Mouse (Mus musculus) forebrain, embryonic 16.5 days (tissue): ENCODE measurements at regions not wholly inside any gene's neighbourhood (a gene's known extent, or its start where the extent isn't known, plus 50 kb on each side); places are given as distances from the start of the nearest gene placed in this dataset.

ENCODE experiments used
- ATAC-seq: fragments of 200-750 bp; cut with Nextera tagmentation; 2 replicates; pipeline ENCODE4 v1.8.0; 2017; ENCODE audit warnings: mild to moderate bottlenecking, moderate library complexity
- H3K27ac ChIP-seq: fragments of 300-500 bp; sonication (generic); 2 replicates; pipeline ENCODE4 v1.5.1; 2014; ENCODE audit warnings: low read length, control low read depth
- H3K27me3 ChIP-seq: fragments of 300-500 bp; sonication (generic); replicated peaks from 2 replicates; pipeline ENCODE4 v1.6.1; 2014; ENCODE audit warnings: low read length; ENCODE audit not compliant: control insufficient read depth, insufficient read depth
- H3K36me3 ChIP-seq: fragments of 300-500 bp; sonication (generic); 2 replicates; pipeline ENCODE4 v1.6.1; 2014; ENCODE audit not compliant: control insufficient read depth, insufficient read depth
- H3K4me1 ChIP-seq: fragments of 300-500 bp; sonication (generic); replicated peaks from 2 replicates; pipeline ENCODE4 v1.6.1; 2014; ENCODE audit warnings: low read length; ENCODE audit not compliant: control insufficient read depth, insufficient read depth
- H3K4me2 ChIP-seq: fragments of 300-500 bp; sonication (generic); 2 replicates; pipeline ENCODE4 v1.6.1; 2014; ENCODE audit warnings: mild to moderate bottlenecking, low read length, control low read depth
- H3K4me3 ChIP-seq: fragments of 300-500 bp; sonication (generic); replicated peaks from 2 replicates; pipeline ENCODE4 v1.5.1; 2014; ENCODE audit warnings: mild to moderate bottlenecking, low read length, control low read depth
- H3K9ac ChIP-seq: fragments of 300-500 bp; sonication (generic); replicated peaks from 2 replicates; pipeline ENCODE4 v1.6.1; 2014; ENCODE audit warnings: low read depth, low read length, control low read depth
- H3K9me3 ChIP-seq: fragments of 300-500 bp; sonication (generic); 2 replicates; pipeline ENCODE4 v1.6.1; 2016; ENCODE audit warnings: low read length; ENCODE audit not compliant: control insufficient read depth
- WGBS: fragments of 180-500 bp; shearing (Covaris S2); extraction: QIAGEN DNeasy Blood & Tissue Kit; methylation state at CpG from one replicate; pipeline ENCODE4 v1.1.7; 2014; 5-methylcytosine and 5-hydroxymethylcytosine counted together

GRCm38 (mm10) chr6:15501063-15501462, 219.4 kb upstream of the Mdfic start:
- H3K9ac ChIP-seq: no peak overlapping the region
- ATAC-seq: no peak
- H3K27me3 ChIP-seq: no peaks in the 10 kb centered on the region
- no peaks in the 10 kb centered on the region for H3K9me3 ChIP-seq
- H3K27ac ChIP-seq: no peak overlapping the region
- no peaks in the 10 kb centered on the region for H3K36me3 ChIP-seq
- no peaks in the 10 kb centered on the region for H3K4me1 ChIP-seq
- WGBS: 49% methylated on average over 4 of the region's 4 CpGs
- no peak overlapping the region for H3K4me3 ChIP-seq
- no peak overlapping the region for H3K4me2 ChIP-seq

GRCm38 (mm10) chr6:15509314-15509713, 211.1 kb upstream of the Mdfic start:
- Histone ChIP-seq H3K27ac (no peak overlapping the region), H3K4me2 (no peak overlapping the region), H3K27me3 (no peaks in the 10 kb centered on the region), H3K36me3 (no peaks in the 10 kb centered on the region), H3K4me1 (no peaks in the 10 kb centered on the region), H3K4me3 (no peak overlapping the region), H3K9ac (no peak overlapping the region), H3K9me3 (no peaks in the 10 kb centered on the region)
- WGBS: 77% methylated on average over 2 of the region's 2 CpGs
- ATAC-seq: no peak

DNA sequence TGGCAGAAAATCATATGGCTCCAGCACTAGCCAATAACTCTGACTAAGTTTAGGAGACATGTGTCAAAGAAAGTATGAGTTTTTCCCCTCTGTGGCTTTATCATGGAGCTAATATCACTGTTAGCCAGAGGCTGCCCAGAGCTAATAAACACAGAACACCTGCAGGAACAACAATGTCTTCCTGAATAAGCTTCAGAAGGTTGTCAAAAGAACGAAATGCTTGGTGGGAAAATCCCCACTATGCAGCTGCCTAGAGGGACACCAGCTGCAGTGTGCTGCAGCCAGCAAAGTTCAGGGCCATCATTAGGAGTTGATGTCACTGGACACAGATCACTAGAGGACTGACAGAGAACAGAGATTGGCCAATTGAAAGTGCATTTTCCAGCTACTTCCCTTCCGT, 183.2 kb upstream of the Mdfic start:
- 72% methylated on average over 2 of the region's 2 CpGs for WGBS
- no peak overlapping the region for H3K9ac ChIP-seq
- no peak overlapping the region for H3K27ac ChIP-seq
- H3K4me1 ChIP-seq: no peaks in the 10 kb centered on the region
- H3K4me3 ChIP-seq: no peak overlapping the region
- H3K36me3 ChIP-seq: no peaks in the 10 kb centered on the region
- no peak overlapping the region for H3K4me2 ChIP-seq
- no peaks in the 10 kb centered on the region for H3K27me3 ChIP-seq
- ATAC-seq: no peak
- no peaks in the 10 kb centered on the region for H3K9me3 ChIP-seq

GRCm38 (mm10) chr6:15541969-15542368, 178.5 kb upstream of the Mdfic start:
- Histone ChIP-seq H3K4me1 (no peaks in the 10 kb centered on the region), H3K4me3 (no peak overlapping the region), H3K27me3 (no peaks in the 10 kb centered on the region), H3K9me3 (no peaks in the 10 kb centered on the region), H3K27ac (no peak overlapping the region), H3K9ac (no peak overlapping the region), H3K36me3 (no peaks in the 10 kb centered on the region), H3K4me2 (no peak overlapping the region)
- no peak for ATAC-seq
- WGBS: 75% methylated on average over 4 of the region's 4 CpGs

DNA sequence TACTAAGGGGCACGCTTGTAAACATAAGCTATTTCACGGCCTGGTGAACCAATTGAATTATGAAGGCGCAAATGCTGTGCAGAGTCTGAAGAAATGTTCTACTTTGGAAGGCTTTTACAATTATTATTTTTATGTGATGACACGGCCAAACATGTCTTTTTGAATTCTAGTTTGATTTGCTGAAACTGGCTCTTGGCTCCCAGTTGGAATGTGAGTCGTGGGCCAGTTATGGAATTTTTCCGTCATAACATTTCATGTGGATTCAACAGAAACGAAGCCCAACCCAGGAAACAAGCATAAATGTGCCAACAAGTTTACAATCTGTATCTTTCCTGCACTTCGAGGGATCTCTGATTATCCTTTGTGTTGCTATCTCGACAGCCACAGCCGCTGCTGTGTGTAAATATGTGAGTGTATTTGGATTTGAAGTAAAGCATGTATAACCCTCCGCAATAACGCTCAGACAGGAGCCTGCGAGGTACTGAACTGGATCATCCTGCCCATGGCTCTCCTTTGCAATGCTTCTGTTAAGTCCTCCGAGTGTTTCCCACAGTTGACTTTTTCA, 176.9 kb upstream of the Mdfic start:
- Histone ChIP-seq H3K9me3 (no peaks in the 10 kb centered on the region), H3K4me1 (no peaks in the 10 kb centered on the region), H3K27ac (no peak overlapping the region), H3K4me3 (no peak overlapping the region), H3K4me2 (no peak overlapping the region), H3K27me3 (no peaks in the 10 kb centered on the region), H3K9ac (no peak overlapping the region), H3K36me3 (no peaks in the 10 kb centered on the region)
- ATAC-seq: no peak
- 86% methylated on average over 14 of the region's 14 CpGs for WGBS

DNA sequence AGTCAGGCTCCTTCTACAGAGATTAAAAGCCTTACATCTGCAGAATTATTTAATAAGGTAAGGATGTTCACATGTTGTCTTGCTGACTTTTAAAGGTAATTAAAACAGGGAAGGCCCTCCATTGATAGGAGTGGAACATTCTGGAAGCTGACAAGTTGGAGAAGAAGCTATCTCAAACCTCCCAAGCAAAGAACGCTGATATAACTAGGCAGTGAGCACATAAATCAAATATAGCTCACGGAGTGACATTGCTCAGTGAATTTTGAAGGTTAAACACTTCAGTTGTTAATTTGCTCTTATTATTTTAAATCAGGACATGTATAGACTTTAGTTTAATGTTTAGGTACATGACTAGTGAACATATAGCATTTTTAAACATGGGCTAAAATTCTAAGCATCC, 171.6 kb upstream of the Mdfic start:
- Histone ChIP-seq H3K4me3 (no peak overlapping the region), H3K4me2 (no peak overlapping the region), H3K9ac (no peak overlapping the region), H3K27ac (no peak overlapping the region), H3K9me3 (no peaks in the 10 kb centered on the region), H3K27me3 (no peaks in the 10 kb centered on the region), H3K36me3 (no peaks in the 10 kb centered on the region), H3K4me1 (no peaks in the 10 kb centered on the region)
- ATAC-seq: no peak
- 94% methylated on average over 2 of the region's 2 CpGs for WGBS

- no peak for ATAC-seq
- no peak overlapping the region for H3K27ac ChIP-seq
- H3K27me3 ChIP-seq: no peaks in the 10 kb centered on the region
- H3K4me1 ChIP-seq: no peaks in the 10 kb centered on the region
- H3K4me2 ChIP-seq: no peak overlapping the region
- H3K36me3 ChIP-seq: no peaks in the 10 kb centered on the region
- WGBS: 47% methylated on average over 1 of the region's 1 CpGs
- no peak overlapping the region for H3K9ac ChIP-seq
- no peak overlapping the region for H3K4me3 ChIP-seq
- H3K9me3 ChIP-seq: no peaks in the 10 kb centered on the region
Observed at GRCm38 (mm10) chr6:15592780-15593179, 127.7 kb upstream of the Mdfic start.

DNA sequence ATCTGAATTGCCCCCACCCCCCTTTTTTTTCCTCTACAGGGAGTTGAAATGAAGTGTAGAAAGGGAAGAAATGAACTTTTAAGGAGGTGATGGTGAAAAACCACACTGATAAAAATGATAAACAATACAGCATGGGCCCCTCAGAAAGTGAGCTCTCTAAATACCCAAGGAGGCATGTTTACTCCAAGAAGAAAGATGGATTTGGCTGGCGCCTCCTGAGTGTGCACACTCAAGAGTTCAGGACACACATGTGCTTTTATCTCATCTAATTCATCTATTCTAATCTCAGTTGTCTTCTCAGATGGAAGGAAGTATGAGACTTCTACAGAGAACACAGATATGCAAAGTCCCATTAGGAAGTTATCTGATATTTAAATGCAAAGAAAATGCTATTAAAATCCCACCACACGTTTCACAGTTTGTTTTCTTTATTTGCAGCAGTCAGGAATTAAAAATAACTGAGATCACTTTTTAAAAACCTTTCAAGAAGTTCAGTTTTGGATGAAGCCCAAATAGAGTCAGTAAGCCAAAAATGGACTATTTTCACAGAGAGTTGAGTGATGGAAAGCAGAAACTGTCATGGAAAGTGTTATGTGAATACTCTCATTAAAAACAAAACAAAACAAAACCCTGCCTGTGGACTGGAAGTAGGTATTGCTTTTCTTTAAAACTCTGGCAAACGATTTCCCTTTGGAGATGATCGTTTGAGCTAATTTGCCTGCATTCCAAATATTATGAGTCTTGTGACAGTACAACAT, 123.1 kb upstream of the Mdfic start:
- Histone ChIP-seq H3K4me1 (no peaks in the 10 kb centered on the region), H3K36me3 (no peaks in the 10 kb centered on the region), H3K9ac (no peak overlapping the region), H3K4me3 (no peak overlapping the region), H3K9me3 (no peaks in the 10 kb centered on the region), H3K27me3 (no peaks in the 10 kb centered on the region), H3K4me2 (no peak overlapping the region), H3K27ac (no peak overlapping the region)
- WGBS: 53% methylated on average over 4 of the region's 4 CpGs
- no peak for ATAC-seq

DNA sequence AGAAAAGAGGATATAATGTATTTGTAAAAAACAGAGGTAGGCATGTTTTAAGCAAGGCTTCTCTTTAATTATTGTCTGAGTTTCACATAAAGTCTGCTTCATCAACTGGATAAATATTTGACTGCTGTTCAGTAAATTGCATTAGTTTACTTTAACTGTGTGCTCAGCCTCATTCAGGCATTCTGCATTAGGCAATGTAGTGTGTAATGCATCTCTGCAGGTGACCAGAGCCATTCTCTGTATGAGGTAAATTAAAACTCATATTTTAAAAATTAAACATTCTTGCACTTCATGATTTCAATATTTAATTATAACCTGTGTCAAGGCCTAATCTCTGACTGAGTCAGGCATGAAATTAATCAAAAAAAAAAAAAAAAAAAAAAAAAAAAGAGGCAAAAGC, 110.3 kb upstream of the Mdfic start:
- Histone ChIP-seq H3K27me3 (no peaks in the 10 kb centered on the region), H3K9me3 (no peaks in the 10 kb centered on the region), H3K27ac (no peak overlapping the region), H3K9ac (no peak overlapping the region), H3K36me3 (no peaks in the 10 kb centered on the region), H3K4me3 (no peak overlapping the region), H3K4me1 (no peaks in the 10 kb centered on the region), H3K4me2 (no peak overlapping the region)
- no peak for ATAC-seq
